In genomic region chr5:139734746-139735145, GRCm38 (mm10) we compare ENCODE assay signal across 9 mouse cellular contexts. TPM values are rescaled to one million over a fixed set of nuclear protein-coding genes. Genes with fewer than 3 reads are reported as not detected.
DNase-seq lines count a peak whose midpoint lies in the region; ATAC-seq and TF ChIP-seq lines count a peak whose summit lies in the region.
"Had no signal": no experiment of that assay in that cellular context is flagged by ENCODE, and none has a peak within 500 bp of the region (broad histone marks: within the 10 kb centered on the region; RNA-seq: fewer than 3 reads in every experiment).

No protein-coding gene starts in this region.

- no peak overlapping the region for H3K9ac ChIP-seq in midbrain, embryonic 11.5 days (ENCODE audit: low read length)
- no peak overlapping the region for H3K9ac ChIP-seq in forebrain, embryonic 15.5 days (replicated peaks)
- peak overlapping the region; percentile 67 for H3K9ac ChIP-seq in liver, embryonic 11.5 days (ENCODE audit: low read depth, low read length)
- H3K9ac ChIP-seq in stomach, postnatal 0 days (ENCODE audit: low read length), result peak overlapping the region; percentile 70; the same call in 1 of the 2 replicates

- H3K4me2 ChIP-seq in midbrain, embryonic 11.5 days, result no peak overlapping the region
- H3K4me2 ChIP-seq in forebrain, embryonic 15.5 days (replicated peaks), result no peak overlapping the region
- H3K4me2 ChIP-seq in liver, embryonic 11.5 days, result peak overlapping the region; percentile 98
- peak overlapping the region; percentile 99 for H3K4me2 ChIP-seq in stomach, postnatal 0 days (replicated peaks; ENCODE audit: low read depth)

- no peak for DNase-seq in midbrain, embryonic 10.5 days (ENCODE audit: low spot score)
- no peak for DNase-seq in midbrain, embryonic 11.5 days (ENCODE audit: low spot score, missing footprints)
- DNase-seq in liver, embryonic 11.5 days (ENCODE audit: low spot score), result no peak
- DNase-seq in stomach, postnatal 0 days (ENCODE audit: low spot score), result no peak
- no peak for DNase-seq in urinary bladder, postnatal 14 days (ENCODE audit: low spot score)
- no peak for DNase-seq in left cerebral cortex, postnatal 4 days
- DNase-seq: adrenal gland, postnatal 10 days; gastrocnemius, postnatal 14 days had no signal

- TF ChIP-seq EP300 in stomach, postnatal 0 days (optimal IDR thresholded peaks at IDR 0.05), result no peak

- WGBS in midbrain, embryonic 10.5 days, result 82% methylated on average over 7 of the region's 7 CpGs
- 86% methylated on average over 7 of the region's 7 CpGs for WGBS in midbrain, embryonic 11.5 days
- 85% methylated on average over 7 of the region's 7 CpGs for WGBS in forebrain, embryonic 15.5 days
- WGBS in liver, embryonic 11.5 days, result 38% methylated on average over 7 of the region's 7 CpGs
- WGBS in stomach, postnatal 0 days, result 60% methylated on average over 7 of the region's 7 CpGs

- peaks cover 45% of the 10 kb centered on the region for H3K4me1 ChIP-seq in midbrain, embryonic 10.5 days
- H3K4me1 ChIP-seq in midbrain, embryonic 11.5 days (ENCODE audit: control insufficient read depth, insufficient read depth, low read length), result peaks cover 9% of the 10 kb centered on the region
- H3K4me1 ChIP-seq in forebrain, embryonic 15.5 days, result peaks cover 25% of the 10 kb centered on the region
- peaks cover 79% of the 10 kb centered on the region for H3K4me1 ChIP-seq in liver, embryonic 11.5 days (replicated peaks; ENCODE audit: control insufficient read depth, insufficient read depth, low read length)
- peaks cover 12% of the 10 kb centered on the region for H3K4me1 ChIP-seq in stomach, postnatal 0 days (replicated peaks; ENCODE audit: control insufficient read depth, insufficient read depth)

- no peak for TF ChIP-seq CTCF in stomach, postnatal 0 days (IDR thresholded peaks at IDR 0.05; ENCODE audit: low read depth)

- intact Hi-C loops in left cerebral cortex, postnatal 4 days (cut with DNase I), result no loop called here

- H3K4me3 ChIP-seq in midbrain, embryonic 10.5 days, result peak overlapping the region; percentile 68
- no peak overlapping the region for H3K4me3 ChIP-seq in midbrain, embryonic 11.5 days (ENCODE audit: low read depth, low read length)
- 0 out of 2 replicates have a peak overlapping the region, but pooled peaks have one; percentile 43 for H3K4me3 ChIP-seq in forebrain, embryonic 15.5 days
- peak overlapping the region; percentile 69 for H3K4me3 ChIP-seq in liver, embryonic 11.5 days (ENCODE audit: low read depth, low read length)
- H3K4me3 ChIP-seq in stomach, postnatal 0 days (ENCODE audit: low read depth, low read length), result peak overlapping the region; percentile 61

- H3K27ac ChIP-seq in midbrain, embryonic 10.5 days (replicated peaks), result no peak overlapping the region
- no peak overlapping the region for H3K27ac ChIP-seq in midbrain, embryonic 11.5 days (ENCODE audit: low read depth, low read length)
- H3K27ac ChIP-seq in forebrain, embryonic 15.5 days (replicated peaks), result no peak overlapping the region
- peak overlapping the region; percentile 92 for H3K27ac ChIP-seq in liver, embryonic 11.5 days (ENCODE audit: low read depth, low read length)
- H3K27ac ChIP-seq in stomach, postnatal 0 days (replicated peaks), result peak overlapping the region; percentile 67

- no peaks in the 10 kb centered on the region for H3K9me3 ChIP-seq in midbrain, embryonic 10.5 days (replicated peaks)
- no peaks in the 10 kb centered on the region for H3K9me3 ChIP-seq in midbrain, embryonic 11.5 days (ENCODE audit: control insufficient read depth, low read length)
- no peaks in the 10 kb centered on the region for H3K9me3 ChIP-seq in forebrain, embryonic 15.5 days
- no peaks in the 10 kb centered on the region for H3K9me3 ChIP-seq in liver, embryonic 11.5 days (ENCODE audit: control insufficient read depth, low read length)
- no peaks in the 10 kb centered on the region for H3K9me3 ChIP-seq in stomach, postnatal 0 days (ENCODE audit: control insufficient read depth, low read length)

- ATAC-seq in midbrain, embryonic 11.5 days (ENCODE audit: low FRiP score), result no peak
- no peak for ATAC-seq in forebrain, embryonic 15.5 days (replicated peaks)
- ATAC-seq in liver, embryonic 11.5 days (replicated peaks; ENCODE audit: low FRiP score), result no peak
- no peak for ATAC-seq in stomach, postnatal 0 days (ENCODE audit: low FRiP score, low TSS enrichment)

- peaks cover 38% of the 10 kb centered on the region for H3K27me3 ChIP-seq in midbrain, embryonic 10.5 days (ENCODE audit: low read depth, poor library complexity, severe bottlenecking)
- no peaks in the 10 kb centered on the region; the same call in 1 of the 2 replicates for H3K27me3 ChIP-seq in midbrain, embryonic 11.5 days (ENCODE audit: control insufficient read depth, insufficient read depth, low read length)
- no peaks in the 10 kb centered on the region; the same call in 1 of the 2 replicates for H3K27me3 ChIP-seq in forebrain, embryonic 15.5 days
- H3K27me3 ChIP-seq in liver, embryonic 11.5 days (replicated peaks; ENCODE audit: control insufficient read depth, insufficient read depth, low read length), result no peaks in the 10 kb centered on the region
- H3K27me3 ChIP-seq in stomach, postnatal 0 days (ENCODE audit: control insufficient read depth, insufficient read depth, low read length), result no peaks in the 10 kb centered on the region

- no peaks in the 10 kb centered on the region for H3K36me3 ChIP-seq in midbrain, embryonic 10.5 days
- no peaks in the 10 kb centered on the region for H3K36me3 ChIP-seq in midbrain, embryonic 11.5 days (ENCODE audit: control insufficient read depth, insufficient read depth, low read length)
- no peaks in the 10 kb centered on the region for H3K36me3 ChIP-seq in forebrain, embryonic 15.5 days
- no peaks in the 10 kb centered on the region for H3K36me3 ChIP-seq in liver, embryonic 11.5 days (ENCODE audit: control insufficient read depth, insufficient read depth, low read length)
- H3K36me3 ChIP-seq in stomach, postnatal 0 days (ENCODE audit: control insufficient read depth, insufficient read depth, low read length), result no peaks in the 10 kb centered on the region

RNA-seq across cellular contexts. Expression of gene Micall2, which starts 1.4 kb away (rescaled TPM):
- 5.7 and 7.8 TPM in 2 replicates for polyA plus RNA-seq in midbrain, embryonic 10.5 days (2016; fragmentation: Nextera tagmentation; extraction: Ambion mirVana)
- 4.3 and 4.9 TPM in 2 replicates for polyA plus RNA-seq in midbrain, embryonic 11.5 days (2014; fragmentation: Nextera tagmentation; extraction: Ambion mirVana)
- polyA plus RNA-seq in forebrain, embryonic 15.5 days (2015; fragmentation: Nextera tagmentation; extraction: Ambion mirVana), result 4.0 and 4.3 TPM in 2 replicates
- 17.1 and 18.5 TPM in 2 replicates for polyA plus RNA-seq in liver, embryonic 11.5 days (2014; fragmentation: Nextera tagmentation; extraction: Ambion mirVana)
- 6.6 and 8.7 TPM in 2 replicates for polyA plus RNA-seq in stomach, postnatal 0 days (2015; fragmentation: Nextera tagmentation; extraction: Ambion mirVana)
- 10 to 100 TPM; 11.4 to 11.5 TPM for total RNA-seq in left cerebral cortex, postnatal 4 days (2021)

RNA-seq across cellular contexts. Expression of gene Ints1, which starts 40.7 kb away (rescaled TPM):
- polyA plus RNA-seq in midbrain, embryonic 10.5 days (2016; fragmentation: Nextera tagmentation; extraction: Ambion mirVana), result 33.4 and 34.7 TPM in 2 replicates
- 23.8 and 26.3 TPM in 2 replicates for polyA plus RNA-seq in midbrain, embryonic 11.5 days (2014; fragmentation: Nextera tagmentation; extraction: Ambion mirVana)
- 27.1 and 31.1 TPM in 2 replicates for polyA plus RNA-seq in forebrain, embryonic 15.5 days (2015; fragmentation: Nextera tagmentation; extraction: Ambion mirVana)
- polyA plus RNA-seq in liver, embryonic 11.5 days (2014; fragmentation: Nextera tagmentation; extraction: Ambion mirVana), result 34.9 TPM in 2 replicates
- 7.9 and 8.0 TPM in 2 replicates for polyA plus RNA-seq in stomach, postnatal 0 days (2015; fragmentation: Nextera tagmentation; extraction: Ambion mirVana)
- 100 to 1,000 TPM in 1 of 2 experiments, 10 to 100 TPM in 1; 93.1 to 108 TPM for total RNA-seq in left cerebral cortex, postnatal 4 days (2021)

RNA-seq across cellular contexts. Expression of gene Mafk, which starts 56.6 kb away (rescaled TPM):
- 9.7 and 9.9 TPM in 2 replicates for polyA plus RNA-seq in midbrain, embryonic 10.5 days (2016; fragmentation: Nextera tagmentation; extraction: Ambion mirVana)
- 5.0 and 5.1 TPM in 2 replicates for polyA plus RNA-seq in midbrain, embryonic 11.5 days (2014; fragmentation: Nextera tagmentation; extraction: Ambion mirVana)
- polyA plus RNA-seq in forebrain, embryonic 15.5 days (2015; fragmentation: Nextera tagmentation; extraction: Ambion mirVana), result 18.7 and 20.6 TPM in 2 replicates
- 30.4 and 35.1 TPM in 2 replicates for polyA plus RNA-seq in liver, embryonic 11.5 days (2014; fragmentation: Nextera tagmentation; extraction: Ambion mirVana)
- polyA plus RNA-seq in stomach, postnatal 0 days (2015; fragmentation: Nextera tagmentation; extraction: Ambion mirVana), result 19.4 TPM in 2 replicates
- total RNA-seq in left cerebral cortex, postnatal 4 days (2021), result 10 to 100 TPM in 1 of 2 experiments, 1 to 10 TPM in 1; 8.4 to 11.1 TPM

Comparison
In these comparisons a context has a peak if more than half of its experiments do, and no peak if none do; other contexts are left out.
1. H3K27ac ChIP-seq: peak in liver, embryonic 11.5 days (single experiment) and stomach, postnatal 0 days (single experiment); none in midbrain, embryonic 10.5 days (single experiment), midbrain, embryonic 11.5 days (single experiment) and forebrain, embryonic 15.5 days (single experiment).
2. H3K4me2 ChIP-seq: peak in liver, embryonic 11.5 days (single experiment) and stomach, postnatal 0 days (single experiment); none in midbrain, embryonic 11.5 days (single experiment) and forebrain, embryonic 15.5 days (single experiment).
3. H3K9ac ChIP-seq: peak in liver, embryonic 11.5 days (single experiment) and stomach, postnatal 0 days (single experiment); none in midbrain, embryonic 11.5 days (single experiment) and forebrain, embryonic 15.5 days (single experiment).